Mouse (Mus musculus) embryonic facial prominence, embryonic 11.5 days (tissue): ENCODE results near the gene Scrn1. TPM values are rescaled to one million over a fixed set of nuclear protein-coding genes. Genes with fewer than 3 reads are reported as not detected.
A peak's percentile ranks its signal among the peaks of the same experiment; 100 is the strongest.

Experiments used
- ATAC-seq: fragments of 200-750 bp; cut with Nextera tagmentation; replicated peaks from 2 replicates; pipeline ENCODE4 v1.8.0; 2017; ENCODE audit warnings: low read depth; ENCODE audit not compliant: insufficient number of reproducible peaks, low FRiP score, low TSS enrichment
- DNase-seq: peaks from one replicate; pipeline ENCODE4 v3.0.0-alpha.2; 2015; ENCODE audit warnings: low spot score
- H3K27ac ChIP-seq: fragments of 300-500 bp; sonication (generic); replicated peaks from 2 replicates; pipeline ENCODE4 v1.5.1; 2014; ENCODE audit warnings: mild to moderate bottlenecking, low read depth, low read length, control low read depth
- H3K27me3 ChIP-seq: fragments of 300-500 bp; sonication (generic); 2 replicates; pipeline ENCODE4 v1.6.1; 2014; ENCODE audit warnings: mild to moderate bottlenecking, low read length, moderate library complexity, mixed read lengths; ENCODE audit not compliant: control insufficient read depth, insufficient read depth
- H3K36me3 ChIP-seq: fragments of 300-500 bp; sonication (generic); replicated peaks from 2 replicates; pipeline ENCODE4 v1.6.1; 2014; ENCODE audit warnings: low read depth, mild to moderate bottlenecking, low read length, moderate library complexity, mixed read lengths; ENCODE audit not compliant: control insufficient read depth, insufficient read depth
- H3K4me1 ChIP-seq: fragments of 300-500 bp; sonication (generic); 2 replicates; pipeline ENCODE4 v1.6.1; 2014; ENCODE audit warnings: low read length, mixed read lengths; ENCODE audit not compliant: control insufficient read depth, insufficient read depth
- H3K4me2 ChIP-seq: fragments of 300-500 bp; sonication (generic); 2 replicates; pipeline ENCODE4 v1.6.1; 2014; ENCODE audit warnings: low read depth, mild to moderate bottlenecking, control low read depth, low read length, moderate library complexity
- H3K4me3 ChIP-seq: fragments of 300-500 bp; sonication (generic); 2 replicates; pipeline ENCODE4 v1.5.1; 2014; ENCODE audit warnings: low read depth, low read length, control low read depth
- H3K9ac ChIP-seq: fragments of 300-500 bp; sonication (generic); replicated peaks from 2 replicates; pipeline ENCODE4 v1.6.1; 2014; ENCODE audit warnings: mild to moderate bottlenecking, control low read depth, low read length
- H3K9me3 ChIP-seq: fragments of 300-500 bp; sonication (generic); replicated peaks from 2 replicates; pipeline ENCODE4 v1.6.1; 2016; ENCODE audit warnings: mild to moderate bottlenecking, low read length, inconsistent platforms, mixed read lengths; ENCODE audit not compliant: control insufficient read depth
- WGBS: fragments of 180-500 bp; shearing (Covaris S2); extraction: QIAGEN DNeasy Blood & Tissue Kit; methylation state at CpG from one replicate; pipeline ENCODE4 v1.1.7; 2014; 5-methylcytosine and 5-hydroxymethylcytosine counted together
- polyA plus RNA-seq: library from polyadenylated mRNA; unstranded; fragments of >200 nt; fragmentation: Nextera tagmentation; extraction: Ambion mirVana; gene quantifications from 2 replicates; pipeline ENCODE4 v1.2.1, GENCODE M21; 2014

Gene Scrn1
- polyA plus RNA-seq, 1 experiment from 2014 or later, result 25.4 TPM

DNA sequence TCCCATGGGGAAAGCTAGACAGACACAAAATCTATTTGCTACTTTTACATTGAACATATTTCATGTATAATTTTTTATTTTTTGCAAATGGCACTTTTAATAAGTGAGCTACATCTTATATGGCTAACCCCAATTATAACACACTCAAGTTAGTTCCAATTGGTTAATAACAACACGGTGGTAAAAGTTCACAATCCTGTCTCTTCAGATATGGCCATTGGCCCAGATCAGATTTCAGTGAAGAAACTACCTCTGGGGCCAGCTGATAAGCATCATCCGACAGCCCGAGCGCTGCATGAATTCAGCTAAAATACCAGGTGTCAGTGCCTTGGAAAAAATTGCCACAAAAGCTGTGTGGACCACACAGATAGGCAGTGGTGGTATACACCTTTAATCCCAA, 21.4 kb upstream of the Scrn1 start:
- DNase-seq (no peak), ATAC-seq (no peak)
- H3K27me3 ChIP-seq, result no peaks in the 10 kb centered on the region
- H3K4me2 ChIP-seq, result no peak overlapping the region
- no peaks in the 10 kb centered on the region for H3K4me1 ChIP-seq
- H3K4me3 ChIP-seq, result no peak overlapping the region
- H3K9ac ChIP-seq, result no peak overlapping the region
- H3K36me3 ChIP-seq, result no peaks in the 10 kb centered on the region
- no peak overlapping the region for H3K27ac ChIP-seq
- no peaks in the 10 kb centered on the region for H3K9me3 ChIP-seq
- whole genome bisulfite sequencing, result 73% methylated on average over 4 of the region's 4 CpGs

DNA sequence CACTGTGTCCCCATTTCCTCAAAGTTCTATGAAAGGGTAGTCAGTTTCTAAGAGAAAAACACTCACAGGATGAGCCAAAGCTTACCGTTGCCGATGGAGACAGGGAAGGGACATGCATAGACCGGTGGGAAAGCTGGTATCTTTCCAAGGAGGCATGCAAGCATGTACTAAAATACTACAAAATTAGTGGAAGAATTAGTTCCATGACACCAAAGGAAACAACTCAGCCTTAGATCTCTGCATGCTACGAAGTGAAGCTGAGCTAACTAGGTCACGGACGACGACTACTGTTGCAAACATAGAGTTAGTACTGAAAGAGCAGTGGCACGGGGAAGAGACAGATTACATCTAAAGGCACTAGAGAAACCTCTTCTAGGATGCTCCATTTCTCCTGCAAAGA, 20.6 kb upstream of the Scrn1 start:
- no peak for DNase-seq
- no peaks in the 10 kb centered on the region for H3K36me3 ChIP-seq
- no peaks in the 10 kb centered on the region for H3K27me3 ChIP-seq
- ATAC-seq, result no peak
- H3K4me3 ChIP-seq, result no peak overlapping the region
- no peaks in the 10 kb centered on the region for H3K4me1 ChIP-seq
- H3K9me3 ChIP-seq, result no peaks in the 10 kb centered on the region
- no peak overlapping the region for H3K27ac ChIP-seq
- 83% methylated on average over 8 of the region's 8 CpGs for WGBS
- H3K4me2 ChIP-seq, result no peak overlapping the region
- H3K9ac ChIP-seq, result no peak overlapping the region

DNA sequence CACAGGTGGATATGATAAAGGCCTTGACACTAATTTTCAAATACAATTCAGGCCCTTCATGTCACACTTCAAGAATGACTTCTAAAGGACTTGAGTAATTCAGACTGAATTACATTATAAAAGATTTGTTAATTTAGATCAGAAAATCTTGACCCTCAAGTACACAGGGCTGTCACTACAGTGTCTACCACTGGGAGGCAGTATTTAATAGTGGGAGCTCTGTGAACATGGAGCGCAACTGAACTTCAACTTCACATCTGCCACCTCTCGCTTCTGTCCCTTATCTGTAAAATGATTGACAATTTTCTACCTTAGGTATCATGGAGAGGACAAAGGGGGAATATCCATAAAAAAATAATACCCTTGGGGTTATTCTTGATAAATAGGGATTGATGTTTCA, 19.9 kb upstream of the Scrn1 start:
- no peaks in the 10 kb centered on the region for H3K27me3 ChIP-seq
- DNase-seq, result peak; percentile 79
- H3K9ac ChIP-seq, result no peak overlapping the region
- H3K4me1 ChIP-seq, result no peaks in the 10 kb centered on the region
- no peak overlapping the region for H3K4me3 ChIP-seq
- no peak overlapping the region for H3K4me2 ChIP-seq
- no peaks in the 10 kb centered on the region for H3K9me3 ChIP-seq
- H3K36me3 ChIP-seq, result no peaks in the 10 kb centered on the region
- no peak overlapping the region for H3K27ac ChIP-seq
- no peak for ATAC-seq
- 31% methylated on average over 2 of the region's 2 CpGs for WGBS

DNA sequence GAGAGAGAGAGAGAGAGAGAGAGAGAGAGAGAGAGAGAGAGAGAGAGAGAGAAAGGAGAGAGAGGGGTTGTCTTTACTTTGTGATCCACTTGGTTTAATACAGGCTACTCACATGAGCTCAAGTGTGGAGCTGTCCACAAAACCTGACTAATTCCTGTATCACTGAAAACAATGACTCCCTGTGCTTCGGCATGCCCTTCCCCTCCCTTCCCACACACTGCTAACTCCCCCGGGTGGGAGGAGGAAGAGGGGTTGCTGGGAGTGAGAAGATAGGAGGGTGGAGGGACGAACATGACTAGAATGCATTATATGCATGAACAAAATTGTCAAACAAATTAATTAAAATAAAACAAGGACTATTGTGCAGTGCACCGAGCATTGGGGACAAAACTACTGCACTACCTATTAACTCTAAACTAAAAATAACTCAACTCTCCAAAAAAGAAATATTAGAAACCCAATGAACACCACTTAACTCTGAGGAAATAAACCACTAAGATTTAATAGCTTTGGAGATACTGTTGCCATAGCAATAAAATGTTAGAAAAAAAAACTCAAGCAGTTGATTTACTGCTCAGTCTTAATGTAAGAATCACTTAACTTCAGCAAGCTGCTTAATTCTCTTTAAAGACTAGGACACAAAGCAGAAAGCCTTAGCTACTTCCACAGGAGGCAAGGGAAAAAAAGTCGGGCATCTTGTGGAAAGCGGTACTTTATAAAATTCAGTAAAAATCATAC, 7.1 kb upstream of the Scrn1 start:
- no peak overlapping the region for H3K27ac ChIP-seq
- DNase-seq (no peak), ATAC-seq (0 out of 2 replicates have a peak, but pooled peaks have one; percentile 54)
- no peaks in the 10 kb centered on the region for H3K27me3 ChIP-seq
- 40% methylated on average over 6 of the region's 6 CpGs for WGBS
- no peaks in the 10 kb centered on the region for H3K36me3 ChIP-seq
- H3K9me3 ChIP-seq, result no peaks in the 10 kb centered on the region
- H3K4me2 ChIP-seq, result no peak overlapping the region
- no peak overlapping the region for H3K4me3 ChIP-seq
- no peaks in the 10 kb centered on the region; the same call in 1 of the 2 replicates for H3K4me1 ChIP-seq
- H3K9ac ChIP-seq, result no peak overlapping the region

DNA sequence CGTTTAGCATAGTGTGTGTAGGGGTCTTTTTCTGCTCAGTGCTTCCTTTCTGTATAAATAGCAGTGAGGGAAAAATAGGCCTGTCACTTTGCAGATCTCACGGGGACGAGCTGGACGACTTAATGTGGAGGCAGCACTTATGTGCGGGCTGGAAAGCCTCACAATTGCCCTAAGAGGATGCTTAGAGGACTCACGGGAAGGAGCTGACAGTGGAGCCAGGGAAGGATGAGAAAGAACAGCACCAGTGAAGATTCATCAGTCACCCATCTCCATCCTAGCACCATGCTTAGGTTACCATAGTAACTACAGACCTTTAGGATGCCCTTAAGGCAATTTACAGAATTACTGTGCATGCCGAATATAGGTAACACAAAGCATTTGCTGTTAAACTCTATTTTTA, 3.5 kb upstream of the Scrn1 start:
- no peak for ATAC-seq
- H3K9me3 ChIP-seq, result no peaks in the 10 kb centered on the region
- H3K36me3 ChIP-seq, result no peaks in the 10 kb centered on the region
- no peak overlapping the region for H3K4me2 ChIP-seq
- H3K27me3 ChIP-seq, result no peaks in the 10 kb centered on the region
- WGBS, result 42% methylated on average over 7 of the region's 7 CpGs
- DNase-seq, result no peak
- no peak overlapping the region for H3K9ac ChIP-seq
- no peak overlapping the region for H3K4me3 ChIP-seq
- no peak overlapping the region for H3K27ac ChIP-seq
- no peaks in the 10 kb centered on the region; the same call in 1 of the 2 replicates for H3K4me1 ChIP-seq

DNA sequence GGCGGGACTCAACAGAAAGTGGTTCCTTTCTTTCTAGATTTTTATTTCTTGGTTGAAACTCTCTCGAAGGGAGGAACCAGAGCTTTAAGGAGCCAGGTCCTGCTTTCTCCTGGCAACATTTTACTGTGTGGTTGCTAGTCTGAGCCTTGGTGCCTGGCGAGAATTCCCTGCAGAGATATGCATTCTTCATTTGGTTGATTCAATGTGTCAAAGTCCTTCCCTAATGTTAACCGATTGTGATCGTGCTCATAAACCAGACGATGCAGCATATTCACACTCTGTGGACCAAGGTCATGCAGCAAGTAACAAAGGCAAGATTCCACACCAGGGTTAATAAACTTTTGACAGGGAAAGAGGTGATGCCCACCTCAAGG, 244 bp upstream of the Scrn1 start:
- Histone ChIP-seq H3K4me3 (peak overlapping the region; percentile 47), H3K9ac (peak overlapping the region; percentile 59; the same call in 1 of the 2 replicates), H3K36me3 (no peaks in the 10 kb centered on the region), H3K27ac (no peak overlapping the region), H3K9me3 (no peaks in the 10 kb centered on the region), H3K4me1 (no peaks in the 10 kb centered on the region; the same call in 1 of the 2 replicates), H3K27me3 (no peaks in the 10 kb centered on the region), H3K4me2 (peak overlapping the region; percentile 93)
- 17% methylated on average over 6 of the region's 6 CpGs for WGBS
- DNase-seq (no peak), ATAC-seq (0 out of 2 replicates have a peak, but pooled peaks have one; percentile 2)

DNA sequence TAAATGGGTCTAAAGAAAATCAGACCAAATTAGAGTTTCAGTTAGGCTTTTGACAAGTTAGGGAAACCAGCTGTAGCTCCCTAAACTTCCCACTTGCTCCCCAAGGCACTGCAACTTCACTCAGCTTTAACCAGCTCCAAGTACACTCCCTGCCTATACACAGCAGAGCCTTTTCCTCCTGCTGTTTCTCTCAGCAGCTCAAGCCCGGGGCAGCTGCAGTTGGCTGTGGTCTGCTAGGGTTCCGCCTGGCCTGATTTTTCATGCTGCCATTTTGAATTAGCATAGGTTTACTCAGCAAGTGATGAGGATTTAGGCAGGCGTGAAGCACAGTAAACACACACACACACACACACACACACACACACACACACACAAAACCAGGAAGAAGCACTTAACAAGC, 1.3 kb downstream of the Scrn1 start:
- no peaks in the 10 kb centered on the region; the same call in 1 of the 2 replicates for H3K4me1 ChIP-seq
- no peak overlapping the region for H3K4me3 ChIP-seq
- WGBS, result 10% methylated on average over 3 of the region's 3 CpGs
- DNase-seq, result peak; percentile 58
- no peak; the same call in 1 of the 2 replicates for ATAC-seq
- H3K9ac ChIP-seq, result no peak overlapping the region
- H3K9me3 ChIP-seq, result no peaks in the 10 kb centered on the region
- H3K36me3 ChIP-seq, result no peaks in the 10 kb centered on the region
- 0 out of 2 replicates have a peak overlapping the region, but pooled peaks have one; percentile 8 for H3K27ac ChIP-seq
- H3K27me3 ChIP-seq, result no peaks in the 10 kb centered on the region
- no peak overlapping the region; the same call in 1 of the 2 replicates for H3K4me2 ChIP-seq

DNA sequence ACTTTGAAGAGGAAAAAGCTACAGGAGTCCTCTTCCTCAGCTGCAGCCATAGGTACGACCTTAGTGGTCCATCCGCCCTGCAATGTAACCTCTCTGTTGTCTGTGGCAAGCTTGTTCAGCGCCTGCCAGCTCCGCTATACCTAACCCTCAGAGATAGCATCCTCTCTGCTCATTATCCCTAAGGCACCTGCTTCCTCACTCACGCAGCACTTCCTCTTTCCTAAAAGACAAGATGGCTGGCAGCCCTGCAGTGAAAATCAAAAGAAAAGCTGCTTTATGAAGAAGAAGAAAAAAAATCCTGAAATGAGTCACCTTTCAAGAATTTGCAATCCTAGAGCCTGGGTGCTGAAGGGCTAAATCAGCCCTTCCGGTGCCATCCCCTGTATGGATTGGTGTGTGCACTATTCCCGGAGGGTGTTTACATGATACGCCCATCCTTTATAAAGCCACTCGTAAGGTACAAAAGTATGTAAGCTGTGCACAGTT, 1.7 kb downstream of the Scrn1 start:
- H3K27me3 ChIP-seq, result no peaks in the 10 kb centered on the region
- 0 out of 2 replicates have a peak overlapping the region, but pooled peaks have one; percentile 8 for H3K27ac ChIP-seq
- no peak overlapping the region for H3K4me3 ChIP-seq
- no peaks in the 10 kb centered on the region for H3K9me3 ChIP-seq
- DNase-seq (no peak), ATAC-seq (no peak)
- 63% methylated on average over 9 of the region's 9 CpGs for WGBS
- H3K4me2 ChIP-seq, result no peak overlapping the region
- H3K36me3 ChIP-seq, result no peaks in the 10 kb centered on the region
- H3K4me1 ChIP-seq, result no peaks in the 10 kb centered on the region; the same call in 1 of the 2 replicates
- no peak overlapping the region for H3K9ac ChIP-seq
